Mouse (Mus musculus) kidney, adult 18-20 months (tissue): ENCODE measurements around the gene Tgfbi.

Source experiments
- DNase-seq: peaks from one replicate; pipeline ENCODE4 v3.0.0; 2021

Tgfbi gene

DNA sequence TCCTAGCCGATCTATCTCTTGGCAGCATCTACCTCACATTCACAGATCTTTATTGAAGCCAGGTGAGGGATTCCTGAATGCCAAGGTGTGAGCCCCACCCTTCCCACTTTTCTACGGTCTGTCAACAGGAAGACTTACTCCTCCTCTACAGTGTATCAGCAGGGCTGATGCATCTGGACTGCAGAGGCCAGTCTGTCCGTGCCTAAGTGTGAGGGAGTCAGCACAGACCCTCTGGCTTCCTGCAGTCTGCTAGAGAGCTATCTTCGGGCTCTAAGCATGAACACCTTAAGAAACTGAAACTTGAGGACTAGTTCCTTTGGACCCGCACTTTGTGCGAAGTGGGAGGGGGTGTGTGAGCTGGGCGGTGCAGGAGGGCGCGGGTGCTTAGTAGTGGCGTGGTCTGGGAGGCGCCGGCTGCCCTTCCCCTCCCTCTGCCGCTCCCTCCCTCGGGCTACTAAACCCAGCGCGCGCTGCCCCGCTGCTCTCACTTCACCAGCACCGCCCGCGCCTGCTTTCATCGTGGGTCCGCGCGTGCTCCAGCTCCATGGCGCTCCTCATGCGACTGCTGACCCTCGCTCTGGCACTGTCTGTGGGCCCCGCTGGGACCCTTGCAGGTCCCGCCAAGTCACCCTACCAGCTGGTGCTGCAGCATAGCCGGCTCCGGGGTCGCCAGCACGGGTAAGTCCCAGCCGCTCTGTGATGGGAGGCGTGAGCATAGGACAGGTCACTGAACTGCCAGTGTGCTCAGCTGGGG, at the start of gene Tgfbi:
Tgfbi (plus strand) TSS at position 421 of the 754 bp plus-strand sequence.
- peak; percentile 49 for DNase-seq

DNA sequence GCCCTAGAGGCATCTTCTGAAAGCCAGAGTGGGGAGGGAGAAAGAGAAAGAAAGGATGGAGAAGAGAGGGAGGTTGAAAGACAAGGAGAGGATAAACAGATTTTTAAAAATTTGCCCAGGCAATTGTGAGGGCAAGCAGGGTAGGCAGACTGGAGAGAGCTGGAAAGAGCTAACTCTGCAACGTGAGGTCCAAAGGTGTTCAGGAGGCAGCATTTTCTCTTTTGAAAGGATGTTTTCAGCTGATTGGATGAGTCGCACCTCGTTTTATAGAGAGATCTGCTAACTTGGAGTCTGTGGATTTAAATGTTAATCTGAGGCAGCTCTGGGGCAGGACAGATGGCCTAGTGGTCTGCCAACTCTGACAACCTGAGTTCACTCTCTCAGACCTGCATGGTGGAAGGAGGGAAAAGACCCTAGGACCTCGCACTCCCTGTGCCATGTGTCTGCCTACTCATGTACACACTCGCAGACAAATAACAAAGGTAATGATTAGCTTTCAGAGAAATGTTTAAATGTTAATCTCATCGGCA, 49.4 kb upstream of the Tgfbi start:
- DNase-seq, result peak; percentile 45

DNA sequence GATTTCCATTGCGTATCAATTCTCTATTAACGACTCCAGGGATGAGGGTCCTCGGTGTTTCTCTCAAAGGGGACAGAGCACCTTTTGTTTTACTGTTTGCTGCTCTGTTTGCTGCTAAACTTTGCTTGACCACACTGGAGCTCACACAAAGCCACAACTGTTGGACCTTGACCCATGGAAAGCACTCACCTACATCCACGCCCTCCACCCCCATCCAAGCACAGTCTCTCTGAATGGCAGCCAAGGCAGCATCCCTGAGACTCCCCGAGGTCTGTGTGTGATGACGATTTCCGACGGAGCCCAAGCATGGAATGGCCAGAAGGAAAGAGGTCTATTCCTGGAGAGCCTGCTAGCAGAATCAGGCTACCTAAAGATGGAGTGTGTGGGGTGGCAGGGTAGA, 48.2 kb upstream of the Tgfbi start:
- peak; percentile 67 for DNase-seq

DNA sequence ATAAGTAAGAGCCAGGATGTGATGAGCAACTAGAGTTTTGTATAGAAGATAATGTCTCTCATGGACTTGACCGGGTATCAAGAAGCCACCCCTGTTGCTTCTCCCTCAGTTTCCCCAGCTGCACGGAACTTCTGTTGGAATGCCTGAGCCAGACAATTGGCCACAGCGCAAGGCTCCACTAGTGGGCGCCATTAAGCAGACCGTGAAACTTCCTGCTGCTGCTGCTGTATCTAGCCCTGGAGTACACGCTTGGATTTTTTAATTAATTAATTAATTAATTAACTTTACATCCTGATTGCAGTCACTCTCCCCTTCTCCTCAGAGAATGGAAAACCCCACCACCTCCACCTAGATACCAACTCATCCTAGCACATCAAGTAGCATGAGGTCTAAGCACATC, 46.2 kb upstream of the Tgfbi start:
- peak; percentile 35 for DNase-seq

DNA sequence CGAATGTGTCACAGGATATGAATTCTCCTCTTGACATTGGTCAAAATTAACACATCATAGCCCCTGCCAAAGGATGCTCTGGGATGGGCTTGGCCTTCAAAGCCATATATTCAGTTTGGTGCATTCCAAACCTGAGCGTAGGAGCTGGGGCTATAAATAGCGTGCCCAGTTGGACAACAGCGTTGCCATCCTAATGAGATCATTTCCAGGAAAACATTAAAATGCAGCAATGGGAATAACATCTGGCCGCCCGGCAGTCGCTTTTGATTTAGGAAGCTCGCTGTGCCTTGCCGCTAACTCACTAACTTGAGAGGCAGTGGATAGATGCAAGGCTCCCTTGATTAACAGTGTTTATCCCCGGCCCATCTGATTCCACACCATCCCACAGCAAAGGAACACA, 43.0 kb upstream of the Tgfbi start:
- DNase-seq, result no peak

- no peak for DNase-seq
Measured at GRCm38 (mm10) chr13:56571645-56572044, 37.7 kb upstream of the Tgfbi start.

- DNase-seq, result no peak
Measured at GRCm38 (mm10) chr13:56575074-56575473, 34.2 kb upstream of the Tgfbi start.

DNA sequence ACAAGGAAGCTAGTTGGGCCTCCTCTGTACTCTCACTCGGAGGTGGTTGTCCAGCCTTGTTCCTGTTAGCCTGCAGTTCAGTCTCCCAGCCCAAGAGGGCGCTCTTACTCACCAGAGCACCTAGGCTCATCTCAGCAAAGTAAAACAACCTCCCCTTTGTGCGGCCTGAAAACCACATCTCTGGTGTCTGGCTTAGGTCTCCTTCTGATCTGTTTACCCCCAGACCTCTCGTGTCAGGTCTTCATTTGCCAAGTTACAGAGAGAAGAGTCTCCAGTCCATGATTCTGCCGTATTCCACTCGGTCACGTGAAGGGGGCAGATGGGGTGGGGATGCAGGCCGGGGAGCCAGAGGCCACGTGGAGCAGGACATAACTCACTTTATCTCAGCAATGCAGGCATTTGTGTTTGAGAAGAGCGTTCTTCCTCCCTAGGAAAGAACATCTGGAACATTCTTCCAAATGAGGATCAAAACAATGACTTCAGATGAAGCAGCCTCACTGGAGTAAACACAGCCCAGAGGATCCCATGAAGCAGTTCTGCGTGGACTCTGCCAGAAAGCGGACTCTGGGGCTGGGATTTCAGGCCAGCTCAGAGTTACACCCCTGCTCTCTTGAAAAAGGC, 33.5 kb upstream of the Tgfbi start:
- peak; percentile 86 for DNase-seq

DNA sequence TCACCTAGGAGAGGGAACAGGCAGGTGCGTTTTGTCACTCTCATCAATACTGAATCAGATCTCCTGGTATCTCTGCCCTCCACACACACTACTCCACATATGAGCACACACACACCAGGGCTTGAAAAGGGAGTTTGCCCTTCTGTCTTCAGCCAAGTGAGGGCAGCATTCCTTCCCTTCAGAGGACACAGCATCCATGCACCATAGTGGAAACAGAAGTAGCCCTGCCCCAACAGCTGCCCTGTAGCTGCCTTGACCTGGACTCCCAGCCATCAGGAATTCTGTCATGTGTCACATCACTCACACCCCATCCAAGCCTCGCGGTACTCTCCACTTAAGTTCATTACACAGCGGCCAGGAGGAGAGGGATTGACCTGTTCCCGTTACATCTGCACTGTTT, 31.2 kb upstream of the Tgfbi start:
- no peak for DNase-seq

GRCm38 (mm10) chr13:56580450-56580849, 28.9 kb upstream of the Tgfbi start:
- no peak for DNase-seq

DNA sequence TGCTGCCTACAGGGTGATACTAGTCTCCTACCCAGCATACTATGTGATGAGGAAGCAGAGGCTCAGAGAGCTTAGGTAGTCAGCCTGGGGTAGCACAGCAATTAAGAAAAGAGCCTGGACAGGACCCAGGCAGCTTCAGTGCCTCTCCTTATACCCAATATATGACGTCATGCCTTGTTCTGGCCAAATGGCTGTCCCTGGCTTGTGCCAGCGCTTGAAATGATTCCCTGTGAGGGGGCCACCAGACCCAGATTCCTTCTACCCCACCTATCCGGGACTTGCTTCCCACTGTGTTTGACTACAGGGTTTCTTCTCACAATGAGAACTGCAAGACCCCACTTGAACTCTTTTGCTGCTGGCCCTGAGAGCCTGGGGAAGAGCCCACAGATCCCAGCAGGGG, 27.8 kb upstream of the Tgfbi start:
- no peak for DNase-seq

DNA sequence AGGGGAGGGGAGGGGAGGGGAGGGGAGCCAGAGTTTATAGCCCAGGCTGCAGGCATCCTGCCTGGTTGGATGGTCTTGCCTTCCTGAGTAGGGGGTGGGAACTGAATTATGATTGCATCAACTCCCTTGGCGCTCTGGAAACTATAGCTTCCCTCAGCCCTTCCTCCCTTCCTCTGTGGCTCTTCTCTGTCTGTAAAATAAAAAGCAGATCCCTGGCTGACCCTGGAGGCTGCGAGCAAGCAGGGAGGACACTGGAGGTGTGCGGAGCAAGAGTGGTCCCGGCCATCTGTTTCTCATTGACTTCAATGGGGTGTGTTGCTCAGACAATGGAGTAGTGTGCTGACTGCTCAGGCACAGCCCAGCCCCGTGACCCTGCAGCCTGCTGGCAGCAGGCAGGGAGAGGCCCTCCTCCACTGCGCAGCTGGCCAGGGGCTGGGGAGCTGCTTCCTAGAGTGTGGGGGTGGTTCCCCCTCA, 27.3 kb upstream of the Tgfbi start:
- no peak for DNase-seq

DNA sequence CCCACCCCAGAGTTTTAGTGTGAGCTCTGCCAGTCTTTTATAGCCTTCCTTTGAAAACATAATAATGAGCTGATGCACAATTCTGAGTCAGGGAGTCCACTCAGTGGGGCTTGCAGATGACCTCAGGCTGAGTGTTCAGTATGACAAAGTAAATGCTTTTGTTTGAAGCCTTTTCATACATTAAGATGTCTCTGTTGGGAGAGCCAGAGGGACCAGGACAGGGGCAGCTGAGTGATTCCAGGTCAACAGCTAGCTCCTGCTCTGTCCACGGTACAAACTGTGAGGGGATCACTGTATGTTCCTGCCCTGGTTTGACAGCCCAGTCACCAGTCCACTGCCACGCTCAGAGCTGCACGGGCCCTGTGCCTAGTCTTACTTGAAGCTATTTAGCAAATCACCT, 26.6 kb upstream of the Tgfbi start:
- DNase-seq, result no peak

DNA sequence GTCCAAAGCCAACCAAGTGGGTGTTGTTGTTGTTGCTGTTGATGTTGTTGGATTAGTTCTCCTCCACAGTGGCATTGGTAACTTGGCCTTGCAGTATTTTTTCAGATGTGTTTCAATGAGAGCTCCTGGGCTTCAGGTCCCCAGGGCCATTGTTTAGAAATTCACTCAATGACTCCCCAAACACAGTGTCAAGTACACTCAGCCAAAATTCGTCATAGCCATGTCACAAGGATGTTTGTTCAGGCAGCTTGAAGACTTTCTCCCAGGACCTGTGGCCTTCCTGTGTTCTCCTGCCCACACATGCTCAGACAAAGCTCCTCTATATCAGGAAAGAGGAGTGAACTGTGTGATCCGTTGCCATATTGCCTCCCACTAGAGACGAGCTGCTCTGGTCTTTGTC, 23.3 kb upstream of the Tgfbi start:
- DNase-seq, result no peak

GRCm38 (mm10) chr13:56588454-56589117, 20.7 kb upstream of the Tgfbi start:
- no peak for DNase-seq

- DNase-seq, result no peak
Measured at GRCm38 (mm10) chr13:56590202-56590601, 19.1 kb upstream of the Tgfbi start.

GRCm38 (mm10) chr13:56591191-56591590, 18.1 kb upstream of the Tgfbi start:
- DNase-seq, result no peak

DNA sequence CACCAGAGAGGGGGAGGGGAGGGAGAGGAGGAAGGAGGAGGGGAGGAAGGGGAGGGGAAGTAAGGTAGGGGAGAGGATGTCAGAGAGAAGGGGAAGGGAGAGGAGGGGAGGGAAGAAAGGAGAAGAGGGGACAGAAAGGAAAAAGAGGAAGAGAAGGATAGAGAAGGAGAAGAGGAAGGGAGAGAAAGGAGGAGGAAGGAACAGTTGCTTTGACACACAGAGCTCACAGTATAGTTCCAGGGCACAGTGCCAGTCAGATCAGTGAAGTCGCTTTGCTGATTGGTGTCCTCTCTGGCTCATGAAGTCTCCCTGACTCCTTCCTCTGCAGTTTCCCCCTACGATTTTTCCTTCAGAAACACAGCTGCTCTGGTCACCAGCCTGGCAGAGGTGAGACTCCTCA, 17.4 kb upstream of the Tgfbi start:
- no peak for DNase-seq

DNA sequence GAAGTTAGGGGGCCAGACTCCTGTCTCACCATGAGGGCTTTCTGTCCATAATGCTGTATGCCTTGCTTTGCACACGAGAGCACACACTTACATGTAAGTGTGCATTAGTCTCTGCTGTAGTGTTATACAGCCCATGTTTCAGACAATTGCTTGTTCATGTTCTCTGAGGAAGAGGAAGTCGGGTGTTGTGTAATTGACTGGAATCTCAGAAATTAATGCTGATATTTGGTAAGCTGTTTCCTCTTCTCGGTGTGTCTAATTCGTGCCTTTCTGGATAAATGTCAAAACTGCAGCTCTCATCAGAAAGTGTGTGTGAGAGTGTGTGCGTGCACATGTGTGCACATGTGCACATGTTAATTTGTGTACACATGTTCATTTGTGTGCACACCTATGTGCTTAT, 16.1 kb upstream of the Tgfbi start:
- no peak for DNase-seq

GRCm38 (mm10) chr13:56593961-56594391, 15.3 kb upstream of the Tgfbi start:
- no peak for DNase-seq

DNA sequence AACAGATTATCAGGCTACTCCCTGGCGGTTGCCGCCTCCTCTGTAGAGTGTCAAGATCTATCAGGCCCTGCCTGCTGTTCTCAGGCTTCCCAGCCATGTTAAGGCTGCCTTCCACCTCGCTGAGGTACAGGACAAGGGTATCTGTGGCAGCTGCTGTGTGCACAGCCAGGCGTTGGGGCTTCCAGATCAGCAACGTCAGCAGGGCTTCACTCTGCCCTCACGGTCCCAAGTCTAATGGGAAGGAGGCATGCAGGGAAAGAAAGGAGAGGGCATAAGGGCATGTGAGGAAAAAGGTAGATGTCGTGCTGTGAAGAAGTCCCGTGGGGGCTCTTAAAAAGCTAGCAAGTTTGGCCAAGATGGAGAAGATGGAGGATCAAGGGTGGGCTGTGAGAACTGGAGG, 14.1 kb upstream of the Tgfbi start:
- DNase-seq, result peak; percentile 49

DNA sequence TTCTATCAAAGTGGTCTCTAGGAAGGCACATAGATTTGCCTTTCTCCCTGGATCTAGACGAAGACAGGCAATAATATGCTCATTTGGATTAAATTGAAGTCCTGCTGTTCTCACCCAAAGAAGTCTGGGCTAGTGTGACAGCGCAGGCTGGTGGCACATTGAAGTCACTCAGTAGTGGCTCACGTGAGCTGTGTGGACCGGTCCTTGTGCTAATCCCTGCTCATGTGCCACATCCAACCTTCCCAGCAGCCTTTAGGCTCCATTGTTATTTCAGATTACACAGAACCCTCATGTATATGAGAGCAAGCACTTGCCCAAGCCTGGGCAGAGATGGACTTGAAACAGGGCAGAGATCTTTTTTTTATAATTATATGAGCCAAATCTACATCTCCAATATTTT, 12.0 kb upstream of the Tgfbi start:
- no peak for DNase-seq

DNA sequence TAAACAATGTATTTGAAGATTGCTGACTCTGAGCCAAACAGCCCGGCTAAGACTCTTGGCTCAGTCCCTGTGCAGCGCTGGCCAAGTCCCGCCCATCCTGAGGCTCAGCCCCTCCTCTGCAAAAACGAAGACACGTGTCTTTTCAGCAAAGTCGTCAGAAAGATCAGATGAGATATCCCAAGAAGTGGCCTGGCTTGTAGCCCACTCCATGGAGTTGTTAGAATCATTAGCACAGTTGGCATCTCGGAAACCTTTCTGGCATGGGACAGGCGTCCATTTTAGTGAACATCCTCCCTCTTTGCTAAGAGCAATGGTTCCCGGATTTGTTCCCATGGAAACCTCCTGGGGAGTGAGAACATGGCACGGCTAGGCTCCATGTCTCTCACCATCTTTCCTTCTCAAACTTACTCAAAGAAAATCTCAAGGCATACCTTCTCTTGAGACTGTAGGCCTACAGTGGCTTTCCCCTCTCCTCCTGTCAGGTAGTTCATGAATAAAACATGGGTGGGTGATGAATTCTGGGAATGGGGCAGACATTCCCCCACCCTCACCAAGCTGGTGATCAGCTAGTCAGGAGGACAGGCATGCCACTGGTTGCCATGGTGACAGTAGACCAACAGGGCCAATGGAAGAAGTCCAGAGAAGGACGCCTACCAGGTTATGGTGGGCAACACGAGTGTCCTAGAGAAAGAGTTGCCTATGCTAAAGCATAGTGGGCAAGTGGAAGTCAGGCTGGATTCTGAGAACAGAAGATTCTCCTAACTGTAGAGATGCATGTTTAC, 11.3 kb upstream of the Tgfbi start:
- peak; percentile 69 for DNase-seq
